Mouse (Mus musculus): ENCODE results near the gene Saxo1.

- TF ChIP-seq EP300 (IDR thresholded peaks at IDR 0.05; ENCODE audit: insufficient read depth, low read depth, low read length) (no peak), POLR2A (IDR thresholded peaks at IDR 0.05; ENCODE audit: insufficient read depth, low read depth, low read length) (no peak), CTCF (IDR thresholded peaks at IDR 0.05) (no peak)
These were observed 29.0 kb downstream of the Saxo1 start for GRCm38 (mm10) chr4:86529161-86529560.

All from heart, adult 2 months (tissue).